Mouse (Mus musculus) adipocyte (in vitro differentiated cells): ENCODE results near the gene Gm16181.

Experiments used
- DNase-seq: peaks from one replicate; pipeline ENCODE4 v3.0.0-alpha.2; 2016; ENCODE audit warnings: low spot score

Gm16181 gene

DNA sequence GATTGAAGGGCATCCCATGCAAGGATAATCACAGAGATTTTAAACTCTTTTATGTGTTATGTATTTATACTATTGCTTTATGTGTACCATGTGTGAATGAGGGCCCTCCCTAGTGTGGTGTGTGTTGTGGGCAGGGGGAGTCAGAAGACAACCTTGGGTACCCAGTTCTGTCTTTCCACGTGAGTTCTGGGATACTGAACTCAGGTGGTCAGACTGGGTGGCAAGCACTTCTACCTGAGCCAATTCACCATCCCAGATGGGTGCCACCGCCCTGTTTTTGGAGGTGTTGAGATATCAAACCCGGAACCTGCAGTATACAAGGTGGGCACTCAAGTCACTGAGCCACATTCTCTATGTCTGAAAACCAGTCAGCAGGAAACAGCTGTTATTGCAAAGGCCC lies 51.6 kb downstream of the Gm16181 start:
- DNase-seq, result no peak
